Mouse (Mus musculus) thymus, postnatal 36 days (tissue): Measurements from ENCODE around the gene Zfp382.
"Not testable (repeated sequence)": the region's sequence is repeated elsewhere in the genome, so short reads cannot be mapped to it uniquely, and the experiment has no call there.

Experiments used
- DNase-seq, 2 experiments: peaks; one replicate each; pipeline ENCODE4 v3.0.0; 2022; ENCODE audit warnings: mixed read lengths in 2 of 2

Gene Zfp382

DNA sequence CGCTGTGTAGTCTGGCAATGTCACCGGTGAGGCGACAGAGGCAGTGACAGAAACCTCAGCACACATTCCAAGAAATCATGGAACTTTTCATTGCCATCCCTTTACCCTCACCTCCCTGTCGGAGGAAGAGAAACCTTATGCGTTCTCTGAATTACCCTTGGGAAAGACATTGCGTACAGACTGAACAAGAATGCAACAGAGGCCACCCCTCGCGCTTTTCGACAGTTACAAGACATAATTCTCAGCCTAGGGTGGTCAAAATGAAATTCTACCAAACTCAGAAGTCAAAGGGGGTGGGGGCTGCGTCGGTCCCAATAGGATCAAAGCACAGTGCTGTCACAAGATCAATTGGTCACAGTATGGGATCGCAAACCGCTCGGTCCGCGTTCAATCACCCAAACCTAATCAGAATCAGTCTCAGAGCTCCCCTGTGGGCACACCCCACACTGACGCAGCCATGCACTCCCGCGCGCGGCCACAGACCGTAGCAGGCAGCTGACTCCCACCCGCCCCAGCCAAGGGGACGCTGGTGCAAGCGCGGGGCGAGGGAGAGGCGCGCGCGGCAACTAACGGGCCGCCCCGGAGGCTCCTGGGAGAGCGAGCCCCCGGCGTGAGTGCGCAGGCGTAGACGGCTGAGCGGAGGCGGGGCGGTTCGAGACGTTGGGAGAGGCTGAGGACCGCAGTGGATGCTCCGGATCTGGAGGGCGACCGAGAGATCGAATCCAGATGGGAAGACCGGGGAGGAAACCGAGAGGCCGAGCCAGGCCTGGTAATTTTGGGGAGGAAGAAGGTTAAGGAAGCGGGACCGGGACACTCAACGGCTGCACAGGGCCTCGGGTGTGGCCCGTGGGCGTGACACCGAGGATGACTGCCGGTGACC lies at the start of gene Zfp382:
Zfp382 (plus strand) TSS at position 635 of the 880 bp plus-strand sequence.
- DNase-seq = peak; percentile 91 to 92

DNA sequence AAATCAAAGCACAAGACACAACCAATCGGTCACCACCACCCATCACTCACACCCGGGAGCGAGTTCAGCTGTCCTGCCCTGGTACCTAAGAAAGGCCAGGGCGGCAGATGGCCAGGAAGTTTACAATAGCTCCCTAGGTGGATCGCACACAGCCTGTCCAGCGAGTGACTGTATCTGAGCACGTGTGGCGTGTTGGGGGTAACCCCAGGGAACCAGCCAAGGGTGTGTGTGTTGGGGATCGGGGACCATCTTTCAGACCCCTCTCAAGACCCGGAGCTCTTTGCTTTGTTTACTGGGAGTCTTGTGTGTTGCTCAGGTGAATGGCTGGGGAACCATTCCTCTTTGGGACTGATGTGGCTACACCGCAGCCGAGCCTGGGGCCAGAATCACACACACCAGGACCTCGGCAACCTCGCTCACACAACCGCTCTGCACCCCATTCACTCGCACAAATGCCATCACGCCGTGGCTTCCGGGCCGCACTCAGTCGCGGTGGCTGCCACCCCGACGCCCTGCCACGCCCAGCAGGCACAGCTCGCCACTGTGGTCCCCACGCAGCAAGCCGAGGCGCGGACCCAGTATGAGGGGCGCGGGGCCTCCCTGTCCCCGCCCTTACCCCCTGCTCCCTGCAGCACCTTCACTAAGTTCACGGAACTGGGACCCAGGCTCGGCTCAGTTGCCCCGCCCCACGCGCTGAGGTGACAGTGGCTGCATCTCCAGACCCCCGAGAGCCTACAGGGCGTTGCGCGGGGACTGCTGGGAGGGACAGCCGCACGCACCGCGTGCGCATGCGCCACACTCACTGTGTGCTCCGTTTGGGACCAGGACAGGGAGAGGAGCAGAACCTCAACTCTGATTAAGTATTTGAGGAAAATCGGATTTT lies 49.4 kb upstream of the Zfp382 start, which contains the start of gene Zfp82:
Zfp82 (minus strand) TSS at position 755 of the 883 bp plus-strand sequence.
- peak; percentile 89 to 92 for DNase-seq

- no peak for DNase-seq
Observed at GRCm38 (mm10) chr7:30086524-30086923, 35.2 kb upstream of the Zfp382 start.

GRCm38 (mm10) chr7:30089405-30089804 lies 32.3 kb upstream of the Zfp382 start:
- peak in 1 of 2 experiments; percentile 25 for DNase-seq

GRCm38 (mm10) chr7:30090092-30090969 lies 31.4 kb upstream of the Zfp382 start, which contains the start of the genes Gm26920 and Zfp566:
TSS of gene Gm26920 (minus strand) at chr7:30090410.
TSS of gene Zfp566 (minus strand) at chr7:30090527.
- peak; percentile 92 to 97 for DNase-seq

DNA sequence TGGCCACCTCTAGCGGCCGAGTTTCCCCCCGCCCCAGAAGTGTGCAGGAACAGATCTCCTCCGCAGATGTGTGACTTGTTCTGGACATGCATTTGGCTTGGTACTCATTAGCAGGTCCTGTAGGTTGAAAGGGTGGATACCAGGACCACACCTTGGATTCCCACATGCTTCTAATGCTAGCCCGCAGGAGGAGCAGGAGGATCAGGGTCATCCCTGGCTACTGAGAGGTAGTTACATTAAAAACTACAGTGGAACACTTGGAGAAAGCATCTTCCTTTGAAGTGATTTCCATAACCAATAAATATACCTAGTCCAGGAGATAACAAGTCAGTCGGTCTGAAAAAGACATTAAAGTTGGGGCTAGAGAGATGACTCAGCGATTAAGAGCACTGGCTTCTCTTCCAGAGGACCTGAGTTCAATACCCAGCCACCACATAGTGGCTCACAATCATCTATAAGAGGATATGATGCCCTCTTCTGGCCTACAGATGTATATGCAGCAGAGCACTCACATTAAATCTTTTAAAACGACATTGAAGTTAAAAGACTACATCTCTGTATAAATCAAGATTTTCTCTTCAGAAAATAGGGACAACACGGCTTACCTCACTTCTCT lies 30.7 kb upstream of the Zfp382 start:
- DNase-seq = no peak

- DNase-seq = no peak
Observed at GRCm38 (mm10) chr7:30092666-30093065, 29.1 kb upstream of the Zfp382 start.

DNA sequence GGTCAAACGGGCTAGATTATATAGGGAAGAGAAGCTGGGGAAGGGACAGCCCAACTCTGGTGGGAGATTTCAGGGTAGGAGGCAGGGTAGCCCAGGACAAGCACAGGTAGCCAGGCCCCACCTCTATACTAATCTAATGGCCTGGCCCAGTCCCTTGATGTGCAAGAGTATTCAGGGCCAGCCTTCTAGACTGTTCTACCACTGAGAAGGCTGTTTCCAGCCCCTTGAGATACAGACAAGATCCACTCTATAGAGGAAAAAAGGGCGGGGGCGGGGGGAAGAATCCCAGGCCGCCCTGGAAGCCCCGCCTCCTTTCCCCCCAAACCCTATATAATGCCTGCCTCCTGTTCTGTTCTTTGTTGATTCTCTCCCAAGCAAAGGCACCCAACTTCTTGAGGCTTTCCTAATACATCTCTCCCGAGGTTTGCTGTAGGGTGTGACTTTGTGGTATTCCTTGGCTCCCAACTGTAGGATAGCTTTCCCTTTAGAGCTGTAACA lies 27.8 kb upstream of the Zfp382 start:
- DNase-seq = no peak

DNA sequence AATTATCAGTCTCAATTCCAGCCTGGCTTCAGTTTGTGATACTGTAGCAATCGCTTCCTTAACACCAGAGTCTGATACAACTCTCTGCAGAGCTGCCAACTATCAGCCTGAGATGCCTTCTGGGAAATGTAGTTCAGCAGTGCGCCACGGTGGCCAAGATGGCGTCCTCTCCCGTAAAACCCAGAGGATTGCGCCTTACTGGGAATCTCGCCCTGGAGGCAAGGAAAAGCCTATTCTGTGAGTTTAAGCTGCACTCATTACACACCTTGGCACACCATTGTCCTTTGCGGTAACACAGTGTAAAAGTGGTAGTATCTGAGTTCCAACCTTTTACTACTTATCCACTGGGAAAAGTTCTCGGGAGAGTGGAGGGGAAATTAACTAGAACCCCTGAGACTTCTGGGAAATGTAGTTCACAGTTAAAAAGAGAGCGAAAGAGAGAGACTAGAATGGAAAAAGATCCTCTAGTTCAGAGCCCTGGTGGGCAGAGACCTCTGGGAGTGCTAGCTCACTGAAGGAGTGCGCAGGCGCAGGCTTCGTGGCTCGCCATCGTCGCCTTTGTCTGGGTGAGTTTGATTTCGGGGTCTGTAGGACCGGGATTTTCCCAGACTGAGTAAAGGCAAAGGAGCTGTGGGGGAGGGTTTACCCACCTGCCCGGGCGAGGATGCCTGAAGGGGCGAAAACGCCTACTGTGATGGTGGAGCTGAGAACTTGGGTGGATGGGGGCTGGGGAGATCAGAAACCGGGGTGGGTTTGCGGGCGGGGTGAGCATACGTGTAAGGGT lies 26.9 kb upstream of the Zfp382 start, which contains the start of gene Zfp260:
Zfp260 (plus strand) TSS at position 132 of the 784 bp plus-strand sequence.
- DNase-seq = peak; percentile 90 to 91

- DNase-seq = no peak
Observed at GRCm38 (mm10) chr7:30095551-30096125, 26.1 kb upstream of the Zfp382 start.

DNA sequence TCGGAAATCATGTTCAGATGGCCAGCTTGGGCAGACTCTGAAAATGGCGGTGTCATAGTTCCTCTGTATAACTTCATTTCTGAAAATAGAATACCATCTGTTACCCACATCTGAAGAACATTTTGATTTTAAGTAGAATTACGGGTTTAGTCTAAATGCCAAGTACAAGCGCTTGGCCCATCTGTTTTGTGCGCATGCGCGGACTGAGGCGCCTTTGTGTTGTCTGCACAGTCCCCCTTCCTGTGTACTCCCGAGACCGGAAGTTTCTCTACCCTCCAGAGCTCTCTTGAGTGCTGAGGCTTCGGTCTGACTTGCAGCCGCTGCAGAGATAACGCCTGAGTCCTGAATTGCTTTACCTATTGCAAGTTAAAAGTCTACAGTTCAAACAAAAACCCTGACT lies 22.4 kb upstream of the Zfp382 start:
- peak; percentile 69 to 84 for DNase-seq

GRCm38 (mm10) chr7:30116076-30116475 lies 5.7 kb upstream of the Zfp382 start:
- DNase-seq = no peak

DNA sequence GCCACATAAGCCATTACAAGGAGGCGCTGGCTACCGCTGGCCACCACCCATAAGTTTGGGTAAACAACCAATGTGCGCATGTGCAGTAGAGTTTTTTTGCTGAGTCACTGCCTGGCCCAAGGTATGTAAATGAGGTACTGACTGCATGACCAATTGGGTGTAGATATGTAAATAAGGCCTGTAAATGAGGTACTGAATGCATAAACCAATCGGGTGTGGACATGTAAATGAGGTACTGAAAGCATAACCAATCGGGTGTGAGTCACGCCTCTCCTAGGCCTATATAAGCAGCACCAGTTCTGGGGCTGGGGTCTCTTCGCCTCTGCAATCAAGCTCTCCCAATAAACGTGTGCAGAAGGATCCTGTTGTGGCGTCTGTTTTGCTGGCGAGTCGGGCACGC lies 3.8 kb upstream of the Zfp382 start:
- not testable (repeated sequence) for DNase-seq

DNA sequence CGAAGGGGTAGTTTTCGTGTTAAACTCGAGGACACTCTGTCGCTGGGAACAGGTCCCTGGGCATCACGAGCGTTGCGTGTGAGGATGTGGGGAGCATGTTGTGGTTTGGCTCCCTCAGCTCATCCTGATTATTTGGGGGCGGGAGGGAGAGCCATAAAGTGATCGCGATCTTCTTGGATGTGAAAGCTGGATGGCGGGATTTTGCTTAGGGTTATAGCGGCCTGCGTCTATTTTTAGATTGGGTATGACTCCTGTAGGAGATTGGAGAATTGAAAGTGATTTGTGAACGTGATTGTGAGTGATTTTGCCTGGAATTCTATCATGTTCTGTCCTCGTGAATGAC lies 417 bp downstream of the Zfp382 start:
- DNase-seq = no peak

GRCm38 (mm10) chr7:30129900-30130299 lies 8.2 kb downstream of the Zfp382 start:
- DNase-seq = no peak

GRCm38 (mm10) chr7:30132396-30132795 lies 10.7 kb downstream of the Zfp382 start:
- no peak for DNase-seq

DNA sequence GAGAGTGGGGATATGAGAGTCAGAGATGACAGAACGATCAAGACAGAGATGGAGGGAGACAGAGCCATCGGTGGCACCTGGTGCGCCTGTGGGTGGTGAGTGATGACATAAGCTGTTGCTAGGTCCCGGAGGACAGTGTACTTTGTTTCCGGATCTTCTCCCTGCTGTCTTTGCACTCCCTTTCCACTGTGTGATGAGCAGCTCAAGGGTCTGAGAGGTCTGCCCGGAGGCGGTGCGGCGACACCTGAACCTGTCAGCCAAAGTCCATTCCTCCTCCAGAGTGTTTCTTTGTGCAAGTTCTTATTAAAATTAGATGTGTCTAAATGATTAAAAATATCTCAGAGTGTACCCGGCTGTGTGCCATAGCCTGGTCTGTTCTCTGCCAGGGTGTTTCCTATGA lies 15.1 kb downstream of the Zfp382 start:
- DNase-seq = no peak

DNA sequence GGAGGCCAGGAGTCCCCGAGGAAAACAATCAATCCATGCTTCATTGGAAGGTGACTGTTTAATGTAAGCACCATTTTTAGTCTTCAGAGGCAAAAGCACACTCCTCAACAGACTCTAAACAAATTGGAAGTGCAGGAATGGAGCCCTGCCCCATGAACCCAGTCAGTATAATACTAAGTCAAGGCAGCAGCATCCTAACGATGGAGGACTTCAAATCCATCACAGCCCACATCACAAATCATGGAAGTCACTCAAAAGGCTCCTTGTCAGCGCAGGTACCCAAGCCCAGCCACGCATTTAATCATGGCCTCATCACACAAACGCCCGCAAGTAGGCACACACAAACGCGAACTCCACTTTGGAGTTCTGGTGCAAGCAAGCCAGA lies 21.4 kb downstream of the Zfp382 start:
- no peak for DNase-seq

- peak; percentile 61 to 75 for DNase-seq
Observed at GRCm38 (mm10) chr7:30143555-30144209, 21.9 kb downstream of the Zfp382 start.

GRCm38 (mm10) chr7:30147011-30147410 lies 25.3 kb downstream of the Zfp382 start:
- no peak for DNase-seq
